Mouse (Mus musculus) heart, adult 2 months (tissue): ENCODE measurements around the gene Gnpat. TPM values are rescaled to one million over a fixed set of nuclear protein-coding genes. Genes with fewer than 3 reads are reported as not detected.
"Not testable (repeated sequence)": the region's sequence is repeated elsewhere in the genome, so short reads cannot be mapped to it uniquely, and the experiment has no call there.

ENCODE experiments used
- DNase-seq, 2 experiments: peaks; one replicate each; pipeline ENCODE4 v3.0.0; 2021
- H3K27ac ChIP-seq: fragments of 200-600 bp; 2 replicates; pipeline ENCODE4 v1.8.1; 2022
- H3K27me3 ChIP-seq: fragments of 200-500 bp; 2 replicates; pipeline ENCODE4 v1.6.1; 2012; ENCODE audit warnings: mild to moderate bottlenecking, low read length, inconsistent platforms, mixed read lengths; ENCODE audit not compliant: control insufficient read depth, insufficient read depth
- H3K36me3 ChIP-seq: fragments of 200-500 bp; 2 replicates; pipeline ENCODE4 v1.6.1; 2012; ENCODE audit warnings: low read length, inconsistent platforms; ENCODE audit not compliant: control insufficient read depth, insufficient read depth
- H3K4me1 ChIP-seq: fragments of 200-500 bp; 2 replicates; pipeline ENCODE4 v1.6.1; 2011; ENCODE audit warnings: low read length; ENCODE audit not compliant: control insufficient read depth, insufficient read depth
- H3K4me3 ChIP-seq: fragments of 200-600 bp; 2 replicates; pipeline ENCODE4 v1.8.1; 2022
- H3K79me2 ChIP-seq: fragments of 200-500 bp; replicated peaks from 2 replicates; pipeline ENCODE4 v1.6.1; 2012; ENCODE audit warnings: mild to moderate bottlenecking, inconsistent platforms, low read length, moderate library complexity, mixed read lengths; ENCODE audit not compliant: control insufficient read depth, insufficient read depth
- H3K9ac ChIP-seq: fragments of 200-500 bp; 2 replicates; pipeline ENCODE4 v1.6.1; 2012; ENCODE audit warnings: low read depth, mild to moderate bottlenecking, control low read depth, inconsistent platforms, low read length, mixed read lengths
- CTCF ChIP-seq: fragments of 200-600 bp; IDR thresholded peaks from 2 replicates; pipeline ENCODE4 v1.8.1; 2022; ENCODE audit warnings: antibody characterized with exemption, mild to moderate bottlenecking, moderate library complexity
- EP300 ChIP-seq: fragments of 200-500 bp; IDR thresholded peaks from 2 replicates; pipeline ENCODE4 v1.6.1; 2011; ENCODE audit warnings: low read depth, low read length, control low read depth; ENCODE audit not compliant: insufficient read depth
- POLR2A ChIP-seq: fragments of 200-500 bp; IDR thresholded peaks from 2 replicates; pipeline ENCODE4 v1.6.1; 2011; ENCODE audit warnings: mild to moderate bottlenecking, low read depth, low read length, control low read depth; ENCODE audit not compliant: insufficient read depth
- WGBS: fragments of 180-500 bp; shearing (Covaris S2); methylation state at CpG from one replicate; pipeline ENCODE4 v1.1.7; 2018; 5-methylcytosine and 5-hydroxymethylcytosine counted together
- intact Hi-C: fragments of 180-260 bp; cut with DNase I; formaldehyde crosslinking; loops from one replicate; pipeline ENCODE4 v1.15.1; 2025
- polyA plus RNA-seq: library from polyadenylated mRNA; depleted of rRNA; stranded (reverse); fragments of >200 nt; gene quantifications from 2 replicates; pipeline ENCODE4 v1.2.3, GENCODE M21; 2012
- total RNA-seq, 2 experiments: library from RNA; stranded (reverse); gene quantifications; 2 replicates each; pipeline ENCODE4 v1.2.3; 2021

Gene Gnpat
- total and polyA plus RNA-seq, 3 experiments = 169 to 199 (median 189) TPM

DNA sequence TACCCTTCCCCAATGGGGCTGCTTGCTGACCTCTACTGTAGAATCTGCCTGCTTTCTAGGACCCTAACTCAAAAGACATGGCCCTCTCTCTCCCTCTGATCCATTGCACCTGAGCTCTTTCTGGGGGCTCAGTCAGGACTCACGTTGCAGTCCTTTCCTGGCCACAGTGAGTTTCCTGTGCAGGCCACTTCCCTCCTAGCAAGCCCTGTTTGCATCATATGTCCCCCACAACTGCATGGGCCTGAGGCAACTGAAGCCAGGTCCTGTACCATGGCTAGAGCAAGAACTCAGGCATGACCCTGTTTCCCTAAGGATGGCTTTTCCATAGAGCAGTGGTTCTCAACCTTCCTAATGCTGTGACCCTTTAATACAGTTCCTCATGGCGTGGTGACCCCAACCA is 24.9 kb upstream of the Gnpat start:
- no peak for DNase-seq

DNA sequence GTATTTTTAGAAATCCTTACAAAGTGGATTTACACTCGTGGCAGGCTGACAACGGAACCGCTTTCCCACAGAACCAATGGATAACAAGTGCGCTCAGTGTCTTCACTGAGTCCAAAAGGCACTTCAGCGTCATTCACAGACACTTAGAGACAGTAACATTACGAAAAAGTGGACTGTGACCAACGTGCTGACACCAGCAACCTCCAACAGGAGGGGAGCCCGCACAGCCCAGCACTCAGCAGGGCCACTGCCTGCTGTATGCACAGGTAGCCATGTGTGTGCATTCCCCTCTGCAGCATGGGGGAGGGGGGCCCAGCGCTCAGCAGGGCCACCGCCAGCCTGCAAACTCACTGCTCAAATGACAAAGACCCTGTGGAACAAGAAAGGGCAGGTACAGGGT is 23.5 kb upstream of the Gnpat start:
- Histone ChIP-seq H3K36me3 (no peaks in the 10 kb centered on the region), H3K4me1 (no peaks in the 10 kb centered on the region), H3K4me3 (no peak overlapping the region), H3K9ac (no peak overlapping the region), H3K27me3 (no peaks in the 10 kb centered on the region), H3K79me2 (no peaks in the 10 kb centered on the region), H3K27ac (no peak overlapping the region)
- intact Hi-C loops = no loop called here
- 81% methylated on average over 10 of the region's 10 CpGs for WGBS
- no peak for DNase-seq
- TF ChIP-seq EP300 (no peak), POLR2A (no peak), CTCF (no peak)

More for the DNA sequence above, 24.9 kb upstream of the Gnpat start:
- no peak overlapping the region for H3K4me3 ChIP-seq
- TF ChIP-seq CTCF (no peak), EP300 (no peak), POLR2A (no peak)
- no peaks in the 10 kb centered on the region for H3K27me3 ChIP-seq
- no peaks in the 10 kb centered on the region for H3K36me3 ChIP-seq
- 73% methylated on average over 2 of the region's 2 CpGs for WGBS
- no peak overlapping the region for H3K27ac ChIP-seq
- intact Hi-C loops = no loop called here
- no peak overlapping the region for H3K9ac ChIP-seq
- H3K4me1 ChIP-seq = peaks cover 4% of the 10 kb centered on the region
- H3K79me2 ChIP-seq = no peaks in the 10 kb centered on the region

DNA sequence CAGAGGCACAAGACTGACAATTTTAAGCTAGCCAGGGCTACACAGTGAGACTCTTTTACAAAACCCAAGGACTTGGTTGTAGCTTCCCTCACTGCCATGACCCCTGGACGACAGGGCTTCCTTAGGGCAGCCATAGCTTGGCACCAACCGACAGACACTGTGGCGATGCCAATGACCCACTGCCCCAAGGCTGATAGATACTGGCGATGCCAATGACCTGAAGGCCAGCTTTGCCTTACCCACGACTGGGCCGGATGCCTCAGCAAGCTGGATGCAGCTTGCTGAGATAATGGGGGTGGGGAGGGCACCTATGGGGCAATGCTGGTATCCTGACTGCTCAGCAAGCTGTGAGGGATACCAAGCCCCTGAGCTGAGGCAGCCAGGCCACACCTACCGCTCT is 21.9 kb upstream of the Gnpat start:
- TF ChIP-seq CTCF (no peak), POLR2A (no peak), EP300 (no peak)
- H3K9ac ChIP-seq = no peak overlapping the region
- H3K79me2 ChIP-seq = no peaks in the 10 kb centered on the region
- no peak overlapping the region for H3K27ac ChIP-seq
- DNase-seq = no peak
- peaks cover 1% of the 10 kb centered on the region; the same call in 1 of the 2 replicates for H3K4me1 ChIP-seq
- H3K36me3 ChIP-seq = peaks cover 4% of the 10 kb centered on the region
- no peak overlapping the region for H3K4me3 ChIP-seq
- 94% methylated on average over 7 of the region's 7 CpGs for WGBS
- no peaks in the 10 kb centered on the region for H3K27me3 ChIP-seq
- intact Hi-C loops = no loop called here

DNA sequence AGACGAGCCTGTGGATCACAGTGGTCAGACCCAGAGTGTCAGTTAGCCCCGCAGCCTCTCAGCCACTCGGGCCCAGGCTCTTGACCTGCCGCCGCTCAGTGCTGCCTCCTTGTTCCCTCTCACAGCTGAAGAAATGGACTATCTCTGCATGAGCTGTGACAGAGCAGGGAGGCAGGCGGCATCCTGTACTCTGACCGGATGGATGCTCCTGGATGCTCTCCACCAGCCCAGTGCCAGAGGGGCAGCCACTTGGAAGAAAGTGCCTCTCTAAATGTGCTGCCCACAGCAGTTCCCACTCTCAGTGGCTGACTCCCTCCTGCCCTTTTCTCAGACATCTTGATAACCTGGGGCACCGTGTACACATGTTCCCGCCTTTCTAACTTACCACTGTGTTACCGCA is 21.1 kb upstream of the Gnpat start:
- DNase-seq = no peak
- intact Hi-C loops = no loop called here
- peaks cover 4% of the 10 kb centered on the region for H3K36me3 ChIP-seq
- no peak overlapping the region for H3K9ac ChIP-seq
- H3K79me2 ChIP-seq = no peaks in the 10 kb centered on the region
- H3K27ac ChIP-seq = no peak overlapping the region
- WGBS = 91% methylated on average over 10 of the region's 10 CpGs
- H3K27me3 ChIP-seq = no peaks in the 10 kb centered on the region
- TF ChIP-seq EP300 (no peak), CTCF (no peak), POLR2A (no peak)
- peaks cover 1% of the 10 kb centered on the region; the same call in 1 of the 2 replicates for H3K4me1 ChIP-seq
- H3K4me3 ChIP-seq = no peak overlapping the region

DNA sequence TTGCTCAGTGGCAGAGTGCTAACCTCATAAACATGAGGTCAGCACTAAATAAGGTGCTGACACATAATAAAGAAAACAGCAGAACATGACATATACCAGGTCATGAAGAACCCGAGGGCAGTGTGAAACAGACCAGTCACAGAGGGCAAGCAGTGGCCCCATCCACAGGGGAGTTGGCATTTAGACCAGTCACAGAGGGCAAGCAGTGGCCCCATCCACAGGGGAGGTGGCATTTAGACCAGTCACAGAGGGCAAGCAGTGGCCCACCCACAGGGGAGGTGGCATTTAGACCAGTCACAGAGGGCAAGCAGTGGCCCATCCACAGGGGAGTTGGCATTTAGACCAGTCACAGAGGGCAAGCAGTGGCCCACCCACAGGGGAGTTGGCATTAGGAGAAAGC is 19.9 kb upstream of the Gnpat start:
- H3K27ac ChIP-seq, H3K4me3 ChIP-seq, H3K36me3 ChIP-seq, H3K4me1 ChIP-seq, H3K27me3 ChIP-seq, DNase-seq, intact Hi-C loops, H3K9ac ChIP-seq, H3K79me2 ChIP-seq: not testable (repeated sequence)
- 61% methylated on average over 1 of the region's 1 CpGs for WGBS

DNA sequence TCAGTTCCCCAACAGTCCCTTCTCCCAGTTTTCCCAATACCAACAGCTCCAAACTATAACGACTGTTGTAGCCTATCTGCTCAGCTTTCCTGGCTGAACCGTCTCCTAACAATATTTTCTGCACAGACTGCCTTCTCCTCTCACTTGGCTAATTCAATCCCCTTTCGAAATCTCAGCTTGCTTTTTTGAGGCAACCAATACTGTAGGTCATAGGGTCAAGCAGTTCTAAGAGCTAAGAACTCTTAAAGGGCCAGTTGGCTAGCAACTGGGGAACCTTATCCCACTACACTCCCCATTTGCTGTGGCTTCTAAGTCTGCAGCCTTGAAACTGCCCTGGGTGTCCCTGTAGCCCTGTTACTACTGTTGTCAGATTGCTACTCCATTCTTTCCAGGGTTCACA is 17.7 kb upstream of the Gnpat start:
- intact Hi-C loops = no loop called here
- H3K4me3 ChIP-seq = no peak overlapping the region
- H3K4me1 ChIP-seq = peaks cover 1% of the 10 kb centered on the region; the same call in 1 of the 2 replicates
- no peak overlapping the region for H3K9ac ChIP-seq
- peaks cover 4% of the 10 kb centered on the region for H3K36me3 ChIP-seq
- WGBS = 61% methylated on average over 3 of the region's 3 CpGs
- no peak for TF ChIP-seq POLR2A
- TF ChIP-seq CTCF = no peak
- TF ChIP-seq EP300 = no peak
- no peaks in the 10 kb centered on the region for H3K79me2 ChIP-seq
- H3K27me3 ChIP-seq = no peaks in the 10 kb centered on the region
- H3K27ac ChIP-seq = no peak overlapping the region; the same call in 1 of the 2 replicates
- DNase-seq = no peak

DNA sequence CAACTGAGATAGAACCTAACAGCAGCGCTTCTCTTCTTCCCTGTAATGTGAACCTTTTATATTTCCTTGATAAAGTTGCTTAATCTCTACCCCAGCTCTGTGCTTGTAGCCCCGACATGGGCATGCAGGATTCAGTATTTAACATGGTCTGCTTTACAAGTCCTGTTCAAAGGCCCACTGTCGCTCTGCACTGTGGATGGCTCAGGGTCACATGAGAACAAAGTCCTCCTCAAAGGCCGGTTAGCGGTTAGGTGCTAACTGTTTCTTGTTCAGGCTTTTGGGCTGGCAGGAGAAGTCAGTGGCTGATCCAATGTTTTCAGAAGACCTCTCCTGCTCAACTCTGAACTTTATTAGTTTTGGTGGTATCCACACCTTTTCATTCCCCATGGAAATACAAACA is 17.3 kb upstream of the Gnpat start:
- WGBS = 64% methylated on average over 5 of the region's 5 CpGs

More for the DNA sequence above, 17.3 kb upstream of the Gnpat start:
- Histone ChIP-seq H3K4me3 (no peak overlapping the region), H3K9ac (no peak overlapping the region), H3K36me3 (peaks cover 4% of the 10 kb centered on the region), H3K79me2 (no peaks in the 10 kb centered on the region), H3K27me3 (no peaks in the 10 kb centered on the region), H3K4me1 (peaks cover 1% of the 10 kb centered on the region; the same call in 1 of the 2 replicates), H3K27ac (no peak overlapping the region; the same call in 1 of the 2 replicates)
- intact Hi-C loops = no loop called here
- no peak for DNase-seq
- TF ChIP-seq POLR2A = no peak
